Comparison of ENCODE assay signal across 9 mouse cellular contexts in genomic region chr10:69964611-69965010, GRCm38 (mm10).
DNase-seq lines count a peak whose midpoint lies in the region; ATAC-seq and TF ChIP-seq lines count a peak whose summit lies in the region.
"Had no signal": no experiment of that assay in that cellular context is flagged by ENCODE, and none has a peak within 500 bp of the region (broad histone marks: within the 10 kb centered on the region; RNA-seq: fewer than 3 reads in every experiment).

No protein-coding gene starts in this region.

- no peaks in the 10 kb centered on the region for H3K36me3 ChIP-seq in liver, postnatal 0 days (replicated peaks; ENCODE audit: insufficient read depth, low read length)

- 4% methylated on average over 5 of the region's 5 CpGs for WGBS in liver, postnatal 0 days (ENCODE audit: insufficient replicate concordance)

- no peak overlapping the region for H3K27ac ChIP-seq in liver, postnatal 0 days (ENCODE audit: low read depth)
- H3K27ac ChIP-seq: heart, embryonic 15.5 days had no signal

- no peaks in the 10 kb centered on the region for H3K27me3 ChIP-seq in liver, postnatal 0 days (ENCODE audit: insufficient read depth, low read length)
- H3K27me3 ChIP-seq: heart, embryonic 15.5 days had no signal

- H3K9ac ChIP-seq in liver, postnatal 0 days (replicated peaks), result no peak overlapping the region
- H3K9ac ChIP-seq: heart, embryonic 15.5 days had no signal

- H3K4me1 ChIP-seq in liver, postnatal 0 days (ENCODE audit: insufficient read depth), result no peaks in the 10 kb centered on the region

- peak; percentile 84 for TF ChIP-seq CTCF in liver, postnatal 0 days (IDR thresholded peaks at IDR 0.05; ENCODE audit: low read depth)

- no peaks in the 10 kb centered on the region for H3K9me3 ChIP-seq in liver, postnatal 0 days (ENCODE audit: low read length)
- H3K9me3 ChIP-seq: heart, embryonic 15.5 days had no signal

- ATAC-seq in liver, postnatal 0 days, result no peak

- TF ChIP-seq EP300 in liver, postnatal 0 days (IDR thresholded peaks at IDR 0.05; ENCODE audit: low read depth), result no peak

- no peak overlapping the region for H3K4me3 ChIP-seq in liver, postnatal 0 days (ENCODE audit: low read depth, low read length)
- H3K4me3 ChIP-seq: heart, embryonic 15.5 days had no signal

- H3K4me2 ChIP-seq in liver, postnatal 0 days (ENCODE audit: low read depth, low read length), result no peak overlapping the region
- H3K4me2 ChIP-seq: heart, embryonic 15.5 days had no signal

- DNase-seq in cerebellum, adult 18-20 months, result peak; percentile 45 to 67
- no peak for DNase-seq in cerebellum, adult 9-11 months
- peak; percentile 54 for DNase-seq in layer of hippocampus, adult 11-12 months (ENCODE audit: low spot score)
- no peak for DNase-seq in layer of hippocampus, adult 9-11 months
- peak; percentile 64 for DNase-seq in MN1 (ENCODE audit: low spot score)
- DNase-seq in embryo, embryonic 9.5 days (ENCODE audit: extremely low spot score), result peak; percentile 46
- peak; percentile 61 for DNase-seq in liver, postnatal 0 days
- no peak for DNase-seq in spleen, postnatal 14 days (ENCODE audit: low spot score in 2 of 2)

Comparison
In these comparisons a context has a peak if more than half of its experiments do, and no peak if none do; other contexts are left out.
1. DNase-seq: peak in cerebellum, adult 18-20 months (2 of 2), layer of hippocampus, adult 11-12 months (single experiment), MN1 (single experiment), embryo, embryonic 9.5 days (single experiment) and liver, postnatal 0 days (single experiment); none in cerebellum, adult 9-11 months (single experiment), layer of hippocampus, adult 9-11 months (single experiment) and spleen, postnatal 14 days (0 of 2).